Mouse (Mus musculus) MEL (cell line): ENCODE data around the gene Cc2d1a. TPM values are rescaled to one million over a fixed set of nuclear protein-coding genes. Genes with fewer than 3 reads are reported as not detected.

ENCODE experiments used
- DNase-seq: peaks from one replicate; pipeline ENCODE4 v3.0.0; 2011; ENCODE audit warnings: low read depth, low spot score
- H3K27ac ChIP-seq: 2 replicates; pipeline ENCODE4 v1.5.1; 2012; ENCODE audit warnings: low read depth, mild to moderate bottlenecking, control low read depth, low read length, moderate library complexity; ENCODE audit not compliant: control insufficient read depth
- H3K27me3 ChIP-seq, 2 experiments: fragments of 150-350 bp in 1 of 2; sonication (generic) in 1 of 2; 2 replicates each; pipeline ENCODE4 v1.6.1; 2012; ENCODE audit warnings: low read length in 2 of 2, mild to moderate bottlenecking in 2 of 2, improper control_type of control experiment in 1 of 2, moderate library complexity in 1 of 2; ENCODE audit not compliant: insufficient read depth in 2 of 2, control insufficient read depth in 1 of 2
- H3K36me3 ChIP-seq, 2 experiments: 2 replicates each; pipeline ENCODE4 v1.6.1; 2012 to 2014; ENCODE audit warnings: low read length in 2 of 2, improper control_type of control experiment in 1 of 2, inconsistent platforms in 1 of 2, mild to moderate bottlenecking in 1 of 2; ENCODE audit not compliant: insufficient read depth in 2 of 2, control insufficient read depth in 1 of 2
- H3K4me1 ChIP-seq, 2 experiments: fragments of 150-350 bp in 1 of 2; sonication (generic) in 1 of 2; 2 replicates each; pipeline ENCODE4 v1.6.1; 2012; ENCODE audit warnings: low read length in 2 of 2, improper control_type of control experiment in 1 of 2, mild to moderate bottlenecking in 1 of 2; ENCODE audit not compliant: insufficient read depth in 2 of 2, control insufficient read depth in 1 of 2
- H3K4me3 ChIP-seq, 2 experiments: fragments of 150-350 bp in 1 of 2; sonication (generic) in 1 of 2; 2 replicates each; pipeline ENCODE4 v1.5.1; 2012; ENCODE audit warnings: low read depth in 2 of 2, low read length in 2 of 2, mild to moderate bottlenecking in 2 of 2, moderate library complexity in 2 of 2, control low read depth in 1 of 2, improper control_type of control experiment in 1 of 2; ENCODE audit not compliant: control insufficient read depth in 1 of 2, insufficient read depth in 1 of 2
- H3K79me2 ChIP-seq: 2 replicates; pipeline ENCODE4 v1.6.1; 2012; ENCODE audit warnings: mild to moderate bottlenecking, low read length, moderate library complexity; ENCODE audit not compliant: control insufficient read depth, poor library complexity, insufficient read depth
- H3K9ac ChIP-seq: 2 replicates; pipeline ENCODE4 v1.6.1; 2012; ENCODE audit warnings: low read depth, mild to moderate bottlenecking, control low read depth, low read length, moderate library complexity; ENCODE audit not compliant: control insufficient read depth, poor library complexity, severe bottlenecking
- H3K9me3 ChIP-seq: fragments of 150-350 bp; sonication (generic); replicated peaks from 2 replicates; pipeline ENCODE4 v1.6.1; 2012; ENCODE audit warnings: mild to moderate bottlenecking, low read length, improper control_type of control experiment, moderate library complexity; ENCODE audit not compliant: insufficient read depth
- CHD1 ChIP-seq: IDR thresholded peaks from 2 replicates; pipeline ENCODE4 v1.6.1; 2012; ENCODE audit warnings: low read depth, mild to moderate bottlenecking, inconsistent platforms, low read length, improper control_type of control experiment
- ELF1 ChIP-seq: IDR thresholded peaks from 2 replicates; pipeline ENCODE4 v1.6.1; 2014; ENCODE audit warnings: low read depth, mild to moderate bottlenecking, inconsistent platforms, low read length, improper control_type of control experiment, moderate library complexity
- EP300 ChIP-seq, 2 experiments: IDR thresholded peaks; 2 replicates each; pipeline ENCODE4 v1.6.1; 2011; ENCODE audit warnings: improper control_type of control experiment in 2 of 2, low read length in 2 of 2, low read depth in 1 of 2, mild to moderate bottlenecking in 1 of 2
- ETS1 ChIP-seq: IDR thresholded peaks from 2 replicates; pipeline ENCODE4 v1.6.1; 2012; ENCODE audit warnings: low read depth, mild to moderate bottlenecking, inconsistent platforms, low read length, improper control_type of control experiment, moderate library complexity
- GABPA ChIP-seq: IDR thresholded peaks from 2 replicates; pipeline ENCODE4 v1.6.1; 2012; ENCODE audit warnings: low read depth, mild to moderate bottlenecking, inconsistent platforms, low read length, improper control_type of control experiment, moderate library complexity
- JUND ChIP-seq: IDR thresholded peaks from 2 replicates; pipeline ENCODE4 v1.6.1; 2011; ENCODE audit warnings: low read depth, mild to moderate bottlenecking, improper control_type of control experiment, low read length
- KAT2A ChIP-seq: conservative IDR thresholded peaks from 2 replicates; pipeline ENCODE4 v1.6.1; 2012; ENCODE audit warnings: low read depth, low read length, improper control_type of control experiment, inconsistent platforms
- MAZ ChIP-seq: IDR thresholded peaks from 2 replicates; pipeline ENCODE4 v1.6.1; 2012; ENCODE audit warnings: low read depth, mild to moderate bottlenecking, inconsistent platforms, low read length, improper control_type of control experiment
- MEF2A ChIP-seq: IDR thresholded peaks from 2 replicates; pipeline ENCODE4 v1.6.1; 2014; ENCODE audit warnings: low read depth, mild to moderate bottlenecking, inconsistent platforms, low read length, improper control_type of control experiment; ENCODE audit not compliant: poor library complexity, insufficient replicate concordance, severe bottlenecking; ENCODE audit errors: extremely low read depth
- MYB ChIP-seq: IDR thresholded peaks from 2 replicates; pipeline ENCODE4 v1.6.1; 2011; ENCODE audit warnings: mild to moderate bottlenecking, low read depth, low read length, improper control_type of control experiment
- MYC ChIP-seq: IDR thresholded peaks from 2 replicates; pipeline ENCODE4 v1.6.1; 2011; ENCODE audit warnings: low read depth, mild to moderate bottlenecking, low read length, improper control_type of control experiment, moderate library complexity
- NELFE ChIP-seq: IDR thresholded peaks from 2 replicates; pipeline ENCODE4 v1.6.1; 2011; ENCODE audit warnings: low read depth, low read length, improper control_type of control experiment
- POLR2AphosphoS5 ChIP-seq: IDR thresholded peaks from 2 replicates; pipeline ENCODE4 v1.6.1; 2012; ENCODE audit warnings: low read depth, borderline replicate concordance, mild to moderate bottlenecking, inconsistent platforms, low read length, moderate library complexity, mixed read lengths
- RCOR1 ChIP-seq: IDR thresholded peaks from 2 replicates; pipeline ENCODE4 v1.6.1; 2012; ENCODE audit warnings: low read depth, mild to moderate bottlenecking, inconsistent platforms, low read length, improper control_type of control experiment
- SMC3 ChIP-seq: IDR thresholded peaks from 2 replicates; pipeline ENCODE4 v1.6.1; 2011; ENCODE audit warnings: low read depth, low read length, improper control_type of control experiment
- TAL1 ChIP-seq: IDR thresholded peaks from 2 replicates; pipeline ENCODE4 v1.6.1; 2012; ENCODE audit warnings: mild to moderate bottlenecking, inconsistent platforms, low read length, moderate library complexity, mixed read lengths
- TBP ChIP-seq: IDR thresholded peaks from 2 replicates; pipeline ENCODE4 v1.8.0; 2011; ENCODE audit warnings: low read depth, low read length, improper control_type of control experiment
- UBTF ChIP-seq: IDR thresholded peaks from 2 replicates; pipeline ENCODE4 v1.6.1; 2012; ENCODE audit warnings: low read depth, mild to moderate bottlenecking, inconsistent platforms, low read length, improper control_type of control experiment, moderate library complexity, borderline replicate concordance; ENCODE audit not compliant: insufficient read depth
- USF2 ChIP-seq, 2 experiments: IDR thresholded peaks; 2 replicates each; pipeline ENCODE4 v1.6.1; 2011 to 2012; ENCODE audit warnings: improper control_type of control experiment in 2 of 2, low read length in 2 of 2, borderline replicate concordance in 1 of 2, inconsistent platforms in 1 of 2, low read depth in 1 of 2, mild to moderate bottlenecking in 1 of 2; ENCODE audit not compliant: insufficient read depth in 1 of 2
- ZC3H11A ChIP-seq: IDR thresholded peaks from 2 replicates; pipeline ENCODE4 v1.6.1; 2012; ENCODE audit warnings: low read depth, mild to moderate bottlenecking, inconsistent platforms, low read length, improper control_type of control experiment
- ZMIZ1 ChIP-seq: IDR thresholded peaks from 2 replicates; pipeline ENCODE4 v1.6.1; 2012; ENCODE audit warnings: low read depth, mild to moderate bottlenecking, inconsistent platforms, low read length, improper control_type of control experiment, moderate library complexity
- polyA plus RNA-seq, 2 experiments: library from polyadenylated mRNA; stranded (reverse) in 1 of 2; unstranded in 1 of 2; fragments of >175 nt in 1 of 2; fragments of >200 nt in 1 of 2; gene quantifications; 2 replicates each; pipeline versions ENCODE4 v1.2.1 to v1.2.4; 2012; ENCODE audit warnings: low replicate concordance in 2 of 2, low read depth in 1 of 2; ENCODE audit not compliant: insufficient read length in 2 of 2, insufficient read depth in 1 of 2, missing spikeins in 1 of 2
- total RNA-seq: library from RNA; depleted of rRNA; stranded (reverse); fragments of 300-350 nt; gene quantifications from 2 replicates; pipeline ENCODE4 v1.2.3, GENCODE M21; 2012

Gene Cc2d1a
- total and polyA plus RNA-seq, 3 experiments = 9.1 to 18.7 TPM; not detected in 1

DNA sequence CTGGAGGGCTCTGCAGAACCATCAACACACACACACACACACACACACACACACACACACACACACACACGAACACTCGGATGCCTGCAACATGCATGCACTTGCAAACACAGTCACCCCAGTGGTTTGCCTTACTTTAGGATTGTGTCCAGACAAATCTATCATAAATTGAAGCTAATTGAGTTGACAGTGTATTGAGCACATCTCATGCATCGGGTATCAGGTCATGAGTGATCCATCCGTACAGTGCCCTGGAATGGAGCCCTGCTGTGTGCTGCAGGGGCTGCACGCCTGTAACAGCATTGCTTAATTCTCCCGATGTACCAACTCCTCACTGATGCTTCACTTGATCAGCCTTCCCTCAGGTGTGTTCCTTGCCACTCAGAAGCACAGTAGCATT lies 32.1 kb downstream of the Cc2d1a start:
- Histone ChIP-seq H3K9ac (no peak overlapping the region), H3K4me1 (no peaks in the 10 kb centered on the region), H3K9me3 (no peaks in the 10 kb centered on the region), H3K36me3 (no peaks in the 10 kb centered on the region), H3K79me2 (no peaks in the 10 kb centered on the region), H3K27me3 (no peaks in the 10 kb centered on the region), H3K27ac (no peak overlapping the region), H3K4me3 (no peak overlapping the region)
- DNase-seq = no peak
- TF ChIP-seq GABPA (no peak), NELFE (no peak), MEF2A (no peak), EP300 (IDR thresholded peaks at IDR 0.05; ENCODE audit: low read depth in 1 of 2, low read length in 2 of 2) (no peak), RCOR1 (no peak), POLR2AphosphoS5 (no peak), CHD1 (no peak), JUND (no peak), KAT2A (no peak), SMC3 (no peak), TBP (no peak), MYB (no peak), MYC (no peak), ZC3H11A (no peak), TAL1 (no peak)

DNA sequence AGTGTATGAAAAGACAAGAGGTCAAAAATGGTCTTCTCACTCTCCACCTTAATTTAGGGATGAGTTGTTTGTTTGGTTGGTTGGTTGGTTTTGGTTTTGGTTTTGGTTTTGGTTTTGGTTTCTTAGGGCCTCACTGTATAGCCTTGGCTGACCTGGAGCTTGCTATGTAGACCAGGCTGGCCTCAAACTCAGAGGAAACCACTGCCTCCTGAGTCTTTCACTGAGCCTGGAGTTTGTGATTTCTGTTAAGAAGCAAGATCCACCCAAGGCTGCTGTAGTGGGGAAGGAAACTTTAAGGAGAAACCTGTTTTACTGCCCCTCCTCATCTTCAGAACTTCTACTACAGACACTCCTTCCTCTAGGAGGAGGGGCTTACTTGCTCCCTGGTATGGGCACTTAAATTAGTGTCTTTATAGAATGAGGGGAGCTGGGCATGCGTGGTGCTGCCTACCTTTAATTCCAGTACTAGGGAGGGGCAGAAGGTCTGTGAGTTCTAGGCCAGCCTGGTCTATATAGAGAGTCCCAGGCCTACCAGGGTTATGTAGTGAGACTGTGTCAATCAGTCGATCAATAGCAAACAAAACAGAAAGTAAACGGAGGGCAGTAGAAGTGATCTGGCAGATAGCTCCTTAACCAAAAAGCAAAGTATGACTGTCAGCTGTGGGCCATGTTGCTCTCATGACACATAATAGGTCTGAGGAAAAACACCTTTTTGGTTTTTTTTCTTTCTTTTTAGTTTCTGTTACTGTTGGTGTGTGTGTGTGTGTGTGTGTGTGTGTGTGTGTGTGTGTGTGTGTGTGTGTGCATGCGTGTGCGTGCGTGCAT lies 41.3 kb downstream of the Cc2d1a start:
- Histone ChIP-seq H3K27ac (no peak overlapping the region), H3K36me3 (peaks cover 0 to 9% of the 10 kb centered on the region in 2 experiments; a peak in 2 of 4 replicates), H3K27me3 (no peaks in the 10 kb centered on the region; a peak in 2 of 4 replicates), H3K4me3 (no peak overlapping the region), H3K4me1 (peaks cover 2 to 13% of the 10 kb centered on the region in 2 experiments; a peak in 3 of 4 replicates), H3K9me3 (no peaks in the 10 kb centered on the region), H3K79me2 (peaks cover 9% of the 10 kb centered on the region), H3K9ac (no peak overlapping the region)
- TF ChIP-seq USF2 (IDR thresholded peaks at IDR 0.05; ENCODE audit: borderline replicate concordance in 1 of 2, insufficient read depth in 1 of 2, low read depth in 1 of 2, low read length in 2 of 2) (no peak), MYC (no peak), CHD1 (no peak), POLR2AphosphoS5 (no peak), TBP (no peak), MAZ (no peak), ETS1 (no peak), MYB (no peak), ZMIZ1 (no peak), ELF1 (no peak), UBTF (no peak)
- DNase-seq = no peak
